Mouse (Mus musculus) heart, adult 11 months (tissue): Measurements from ENCODE around the gene Sgms1.

Experiments
- DNase-seq: peaks from one replicate; pipeline ENCODE4 v3.0.0; 2022

The Sgms1 gene

DNA sequence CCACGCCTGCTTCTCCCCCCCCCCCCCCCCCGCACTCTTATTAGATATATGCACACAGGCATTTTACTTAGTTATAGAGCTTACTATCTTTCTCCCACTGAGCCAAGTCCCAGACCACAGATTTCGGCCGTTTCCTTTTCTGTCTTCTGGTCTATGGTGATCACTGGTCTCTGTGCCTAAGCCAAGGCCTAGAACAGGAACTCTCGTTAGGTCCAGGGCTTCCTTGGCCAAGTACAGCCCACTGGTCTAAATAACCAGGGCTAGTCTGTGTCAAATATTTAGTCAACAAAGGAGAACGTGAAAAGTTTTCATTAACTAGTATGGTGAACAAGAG lies 150.1 kb downstream of the Sgms1 start:
- DNase-seq = no peak

DNA sequence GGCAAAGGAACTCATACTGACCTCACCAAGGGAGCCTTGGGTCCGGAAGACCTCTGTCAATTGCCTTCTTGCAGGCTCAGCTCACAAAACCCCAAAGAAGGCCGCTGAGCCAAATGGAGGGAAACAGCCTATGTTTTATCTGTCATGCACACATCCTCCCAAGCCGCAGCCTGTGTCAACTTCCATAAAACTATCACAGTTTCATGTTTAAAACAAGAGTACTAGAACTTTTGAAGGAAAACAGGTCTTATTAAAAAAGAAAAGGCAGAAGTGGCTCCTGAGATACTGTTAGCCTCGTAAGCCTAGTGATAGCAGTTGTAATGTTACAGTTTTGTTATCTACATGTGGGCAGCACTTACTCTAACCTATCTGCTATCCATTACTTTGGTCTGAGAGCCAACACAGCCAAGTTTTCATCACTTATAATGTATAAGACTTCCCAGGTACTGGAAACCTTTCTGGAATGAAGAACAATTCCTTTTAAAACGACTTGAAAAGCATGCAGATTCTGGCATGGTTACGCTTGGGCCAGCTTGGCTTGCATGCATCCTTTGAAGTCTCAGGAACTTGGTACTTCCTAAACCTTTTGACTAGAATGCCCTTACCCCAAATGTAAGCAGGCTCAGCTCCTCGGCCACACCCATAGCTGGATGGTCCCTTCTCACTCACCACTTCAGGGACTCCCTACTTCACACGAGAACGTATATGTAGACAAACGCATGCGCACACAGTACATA lies 150.6 kb downstream of the Sgms1 start:
- DNase-seq = peak; percentile 87

DNA sequence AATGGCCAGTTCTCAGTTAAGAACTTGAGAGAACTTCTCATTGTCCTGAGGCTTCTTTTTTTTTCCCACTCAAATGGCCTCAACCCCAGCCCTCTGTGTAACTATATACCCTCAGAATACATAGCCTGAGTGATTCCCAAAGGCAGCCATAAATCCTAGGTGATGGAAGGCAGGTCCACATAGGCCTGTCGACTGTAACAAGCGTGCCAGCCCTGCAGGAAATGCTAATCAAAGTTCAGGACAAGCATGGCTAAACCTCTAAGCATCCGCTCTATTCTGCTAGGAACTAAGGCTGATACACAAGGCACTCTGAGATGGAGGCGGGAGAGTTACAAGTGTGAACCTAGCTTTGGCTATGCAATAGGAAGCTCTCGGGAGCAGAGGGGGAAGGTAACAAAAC lies 151.8 kb downstream of the Sgms1 start:
- DNase-seq = peak; percentile 85

DNA sequence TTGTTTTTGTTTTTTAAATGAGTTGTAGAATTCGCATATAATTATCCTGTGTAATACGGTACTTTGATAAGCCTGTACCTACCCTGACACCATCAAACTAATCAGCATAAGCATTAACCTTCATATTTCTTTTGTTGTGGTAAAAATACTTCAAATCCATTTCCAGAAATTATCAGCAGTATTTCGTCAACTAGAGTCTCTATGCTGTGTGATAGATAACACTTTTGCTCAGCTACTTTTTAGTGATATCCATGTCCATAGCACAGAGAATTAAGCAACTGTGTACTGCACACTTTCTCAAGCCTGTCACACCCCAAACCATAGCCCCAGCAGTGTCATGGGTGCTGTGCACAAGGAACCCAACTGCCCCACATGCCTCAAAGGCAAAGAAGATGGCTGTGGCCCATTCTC lies 152.3 kb downstream of the Sgms1 start:
- DNase-seq = no peak

DNA sequence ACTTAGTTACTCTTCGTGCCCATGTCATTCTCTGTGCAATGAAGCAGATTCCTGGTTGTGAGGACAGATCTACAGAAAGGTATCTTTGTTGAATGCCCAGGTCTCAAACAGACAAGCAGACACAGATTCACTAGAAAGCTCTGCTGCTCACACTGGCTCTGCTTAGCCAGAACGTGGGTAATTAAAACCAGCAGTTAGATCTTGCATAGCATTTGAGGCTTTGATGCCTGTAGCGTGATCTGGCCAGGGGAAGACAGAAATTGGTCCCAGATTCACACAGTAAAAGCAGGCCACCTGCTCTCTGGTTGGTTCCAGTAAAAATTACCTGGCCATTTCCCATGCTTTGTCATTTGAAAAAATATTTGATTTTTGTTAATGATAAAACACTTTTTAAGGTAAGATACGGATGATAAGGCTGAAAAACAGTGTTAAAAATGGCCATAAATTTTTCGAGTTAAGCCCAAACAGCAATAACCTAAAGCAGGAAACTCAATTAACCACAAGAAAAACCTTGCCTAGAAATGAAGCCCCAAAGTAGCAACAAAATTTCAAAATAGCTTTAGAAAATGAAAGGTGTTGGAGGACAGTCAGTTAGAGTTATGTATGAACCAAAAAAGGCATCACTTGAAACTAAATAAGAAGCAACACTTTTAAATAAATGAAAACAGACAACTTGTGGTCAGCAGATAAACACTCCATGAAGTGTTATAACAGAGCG lies 154.6 kb downstream of the Sgms1 start:
- DNase-seq = no peak

DNA sequence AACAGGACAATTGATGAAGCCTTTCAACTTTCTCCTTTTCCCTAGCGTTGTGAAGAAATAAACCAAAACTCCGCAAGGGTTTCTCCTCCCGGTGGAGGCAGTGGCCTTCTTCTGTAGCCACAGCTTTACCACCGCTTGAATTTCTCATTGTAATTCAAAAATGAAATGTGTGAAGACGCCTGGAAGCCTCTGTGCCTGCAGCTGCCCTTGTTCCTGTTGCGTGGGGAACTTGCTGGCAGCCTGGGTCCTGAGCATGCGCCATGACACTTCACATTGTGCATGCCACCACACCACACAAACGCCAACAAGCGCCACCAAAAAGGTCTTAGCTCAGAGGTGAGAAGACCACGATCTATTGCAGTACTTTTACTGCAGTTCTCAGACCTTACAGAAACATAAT lies 158.2 kb downstream of the Sgms1 start:
- no peak for DNase-seq

DNA sequence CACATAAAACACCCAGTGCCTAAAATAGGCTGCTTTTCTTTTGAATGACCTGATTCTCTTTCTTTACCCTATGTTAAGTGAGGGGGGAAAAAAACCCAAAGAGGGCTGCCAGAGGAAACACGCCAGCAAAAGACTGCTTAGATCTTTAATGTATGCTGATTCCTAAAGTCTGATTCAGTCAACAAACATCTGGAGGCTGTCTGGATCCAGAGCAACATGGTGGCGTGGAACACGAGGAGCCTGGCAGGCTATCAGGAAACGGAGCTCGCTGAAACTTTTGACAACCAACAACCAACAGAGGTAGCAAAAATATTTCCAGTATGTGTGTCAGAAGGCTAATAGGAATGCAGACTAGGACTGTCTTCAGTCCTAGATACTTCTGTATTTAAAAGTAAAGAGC lies 158.7 kb downstream of the Sgms1 start:
- no peak for DNase-seq

DNA sequence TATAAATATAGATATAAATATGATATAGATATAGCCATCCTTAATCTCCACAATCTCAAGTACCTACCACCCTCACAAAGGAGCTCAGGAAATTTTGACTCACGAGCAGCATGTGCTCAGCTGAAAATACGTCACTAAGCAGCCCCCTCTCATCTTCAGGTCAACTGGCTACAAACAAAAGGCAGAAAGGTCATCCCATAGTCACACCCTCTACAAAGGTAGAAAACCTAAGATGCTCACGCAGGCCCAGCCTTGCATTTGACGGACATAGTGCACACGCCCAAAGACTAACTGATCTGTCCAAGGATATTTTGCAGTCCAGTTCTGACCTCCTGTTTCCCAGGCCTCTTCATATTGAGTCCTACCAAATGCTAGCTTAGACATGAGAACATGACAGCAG lies 159.2 kb downstream of the Sgms1 start:
- no peak for DNase-seq

DNA sequence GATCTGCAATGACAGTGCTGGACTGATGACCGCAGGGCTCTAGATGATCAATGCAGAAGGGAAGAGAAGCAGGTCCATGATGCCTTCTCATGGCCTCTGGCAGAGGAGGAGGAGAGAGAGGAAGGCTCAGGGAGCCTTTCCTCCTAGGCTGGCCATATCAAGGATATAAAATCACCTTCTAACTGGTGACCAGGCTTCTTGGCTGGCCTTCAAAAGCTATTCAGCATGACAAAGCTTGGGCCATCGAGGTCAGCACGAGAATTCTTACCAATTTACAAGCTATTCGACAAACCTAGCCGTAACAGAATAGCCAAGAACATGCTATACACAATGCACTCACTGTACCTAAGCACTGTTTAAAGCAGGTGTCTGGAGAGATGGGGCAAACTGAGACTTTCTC lies 159.7 kb downstream of the Sgms1 start:
- no peak for DNase-seq

DNA sequence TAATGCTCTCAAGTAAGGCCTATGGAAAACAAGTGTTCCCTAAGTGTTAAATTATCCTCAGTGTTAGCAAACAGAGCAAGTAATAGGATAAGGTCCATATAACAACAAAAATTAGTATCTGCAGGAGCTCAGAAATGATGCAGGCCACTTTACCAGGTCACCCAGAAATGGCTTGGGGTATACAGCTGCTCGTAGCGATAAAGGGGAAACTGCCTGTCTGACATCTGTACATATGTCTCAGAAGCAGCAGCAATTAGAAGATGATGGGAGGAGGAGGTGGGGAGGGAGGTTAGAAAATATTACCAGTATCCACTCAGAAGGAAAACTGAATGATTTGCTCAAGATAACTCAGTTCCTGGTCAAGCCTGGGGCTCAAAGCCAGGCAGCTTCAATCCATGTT lies 162.3 kb downstream of the Sgms1 start:
- DNase-seq = no peak

DNA sequence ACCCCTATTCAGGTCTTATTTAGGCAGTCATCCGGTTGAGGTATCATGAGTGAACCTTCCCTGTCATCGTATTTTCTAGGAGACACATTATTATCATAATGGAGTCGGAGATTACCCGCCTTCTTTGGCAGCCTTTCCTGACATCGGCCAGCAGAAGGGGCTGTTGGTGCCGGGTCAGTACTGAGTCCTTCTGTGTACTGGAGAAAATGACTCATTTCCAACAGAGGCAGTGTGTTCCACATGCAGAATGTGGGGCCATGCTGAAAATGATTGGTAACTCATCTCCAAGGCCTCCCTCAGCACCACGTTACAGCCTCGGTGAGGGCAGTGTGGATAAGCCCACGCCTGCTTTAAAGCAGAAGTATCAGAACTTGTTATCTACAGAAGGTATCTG lies 164.4 kb downstream of the Sgms1 start:
- DNase-seq = peak; percentile 93

DNA sequence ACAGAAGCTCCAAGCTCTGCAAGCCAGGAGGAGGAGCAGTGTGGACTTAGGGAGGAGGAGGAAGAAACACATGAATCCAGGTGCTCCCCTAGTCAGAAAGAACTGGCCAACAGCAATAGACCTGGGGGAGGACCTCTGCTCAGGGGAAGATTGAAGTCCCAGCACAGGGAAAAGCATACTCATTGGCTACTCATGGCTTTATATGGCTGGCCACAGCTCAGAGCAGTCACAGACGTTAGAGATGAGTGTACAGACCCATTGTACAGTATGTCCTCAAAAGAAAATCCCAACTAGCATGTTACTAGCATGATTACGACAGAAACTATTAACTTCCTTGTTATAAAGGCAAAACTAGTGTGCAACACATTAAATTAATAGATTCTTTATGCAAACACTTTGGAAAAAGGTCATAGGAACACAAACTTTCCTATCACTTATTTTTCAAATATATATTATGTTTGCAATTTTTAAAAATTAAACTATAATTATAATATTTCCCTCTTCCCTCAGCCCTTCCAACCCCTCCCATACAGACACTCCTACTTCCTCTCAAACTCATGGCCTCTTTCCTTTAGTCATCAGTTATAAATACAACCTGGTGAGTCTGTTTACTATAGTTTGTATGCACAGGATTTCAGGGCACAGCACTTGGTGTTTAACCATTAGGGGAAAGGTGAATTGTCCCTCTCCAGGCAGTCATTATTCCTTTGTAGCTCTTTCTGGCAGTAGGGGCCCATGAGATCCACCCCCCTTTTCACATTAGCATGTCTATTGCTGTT lies 165.0 kb downstream of the Sgms1 start:
- DNase-seq = peak; percentile 90

DNA sequence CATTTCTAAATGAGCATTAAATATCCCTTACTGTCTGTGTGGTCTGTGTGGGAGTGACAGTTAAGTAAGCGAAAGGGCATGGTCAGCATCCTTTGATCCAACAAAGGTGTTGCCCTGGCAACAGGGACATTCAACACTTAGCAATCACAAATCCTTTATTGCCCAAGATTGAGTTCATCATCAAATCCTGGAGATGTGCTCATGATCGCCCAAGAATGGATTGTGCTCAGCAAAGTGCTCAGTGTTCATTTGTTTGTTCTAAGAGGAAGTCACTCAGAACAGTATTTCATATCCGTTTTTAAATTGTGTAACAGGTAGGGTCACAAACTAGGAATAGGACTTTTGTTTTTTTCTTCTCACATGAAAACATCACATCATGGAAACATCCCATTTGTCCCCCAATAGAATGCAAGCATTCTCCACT lies 165.8 kb downstream of the Sgms1 start:
- peak; percentile 93 for DNase-seq

DNA sequence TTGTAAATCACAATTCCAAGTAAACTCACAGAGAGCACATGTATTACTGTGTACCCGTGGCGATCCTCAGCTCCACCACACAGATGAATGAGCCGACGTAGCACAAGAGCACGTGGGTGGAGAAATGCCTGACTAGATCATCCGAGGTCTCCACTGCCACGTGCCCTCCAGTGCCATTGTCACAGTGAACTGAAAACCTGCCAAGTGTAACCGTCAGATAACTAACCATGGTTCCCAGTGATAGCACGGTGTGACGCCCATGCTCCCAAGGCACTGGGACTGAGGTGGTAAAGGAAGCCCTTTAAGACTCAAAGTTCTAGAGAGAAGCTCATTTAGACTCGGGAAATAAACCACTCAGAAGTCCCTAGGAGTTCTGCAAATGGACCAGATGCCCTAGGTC lies 167.4 kb downstream of the Sgms1 start:
- DNase-seq = peak; percentile 92

DNA sequence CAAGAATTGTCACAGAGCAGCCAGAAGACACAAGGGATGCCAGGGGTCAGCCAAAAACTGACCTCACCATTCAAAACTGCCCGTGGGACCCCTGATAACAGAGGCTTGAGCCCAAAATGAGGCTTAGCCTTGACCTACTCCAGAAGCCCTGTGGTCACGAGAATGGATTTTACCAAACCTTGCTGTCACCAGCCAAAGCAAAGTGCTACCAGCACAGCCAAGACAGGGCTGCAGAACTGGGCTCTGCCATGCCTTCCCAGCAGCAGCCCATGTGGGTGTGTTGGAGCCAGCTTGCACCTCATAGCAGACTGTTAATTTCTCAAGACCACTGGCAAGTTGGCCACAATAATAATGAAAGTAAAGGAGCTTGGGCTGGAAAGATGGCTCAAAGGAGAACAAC lies 168.5 kb downstream of the Sgms1 start:
- peak; percentile 91 for DNase-seq

DNA sequence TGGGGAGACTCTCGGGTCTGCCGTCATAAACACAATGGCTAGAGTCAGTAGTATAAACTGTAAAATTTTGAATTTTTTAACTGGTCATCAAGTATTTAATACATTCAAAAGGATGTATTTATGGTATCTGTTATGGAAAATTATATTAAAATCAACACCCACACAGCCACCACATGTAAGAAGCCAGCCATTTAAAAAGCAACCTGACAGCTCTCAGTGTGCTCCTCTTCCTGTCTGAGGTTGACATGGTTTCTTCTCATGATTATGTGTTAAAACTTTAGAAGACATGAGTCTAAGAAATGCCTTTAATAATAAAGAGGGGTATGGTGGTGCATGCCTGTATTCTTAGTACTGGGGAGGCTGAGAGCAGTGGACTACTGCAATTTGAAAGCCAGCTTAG lies 172.8 kb downstream of the Sgms1 start:
- DNase-seq = no peak

DNA sequence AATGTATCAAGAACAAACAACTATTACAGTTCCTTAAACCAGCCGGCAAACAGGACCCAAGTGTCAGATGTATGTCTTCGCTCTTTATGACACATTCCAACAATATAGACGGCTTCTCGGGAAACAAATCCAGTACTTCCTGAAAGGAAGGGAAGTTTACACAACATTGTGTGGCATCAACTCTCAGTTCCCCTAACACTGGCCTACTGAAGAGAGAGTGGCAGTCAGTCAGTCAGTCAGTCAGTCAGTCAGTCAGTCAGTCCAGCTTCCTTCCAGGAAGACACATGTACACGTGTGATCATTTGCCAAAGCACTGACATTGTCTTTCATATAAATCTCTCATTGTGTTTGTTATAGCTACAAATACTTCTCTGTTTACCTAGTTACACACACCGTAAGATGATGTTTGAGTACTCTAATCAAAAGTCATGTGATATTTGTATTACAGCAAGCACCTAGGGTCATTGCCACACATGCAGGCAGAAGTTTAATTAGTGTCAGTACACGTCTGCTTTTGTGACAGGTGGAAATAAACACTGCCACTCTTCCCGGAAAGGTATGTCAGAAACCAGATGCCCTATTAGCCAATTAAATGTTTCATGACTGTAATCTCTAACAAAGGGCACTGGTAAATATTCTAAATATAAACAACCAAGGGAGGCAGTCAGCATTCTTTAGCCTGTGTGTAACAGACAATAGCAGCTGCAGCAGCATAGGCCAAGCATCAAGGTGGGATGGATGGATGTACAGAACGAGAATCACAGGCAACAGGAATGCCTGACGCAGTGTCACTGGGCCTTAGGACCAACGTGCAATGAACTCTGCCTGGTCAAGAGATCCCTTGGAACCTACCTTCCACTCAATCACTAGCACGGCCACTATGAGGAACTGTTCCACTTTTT lies 174.4 kb downstream of the Sgms1 start:
- no peak for DNase-seq

DNA sequence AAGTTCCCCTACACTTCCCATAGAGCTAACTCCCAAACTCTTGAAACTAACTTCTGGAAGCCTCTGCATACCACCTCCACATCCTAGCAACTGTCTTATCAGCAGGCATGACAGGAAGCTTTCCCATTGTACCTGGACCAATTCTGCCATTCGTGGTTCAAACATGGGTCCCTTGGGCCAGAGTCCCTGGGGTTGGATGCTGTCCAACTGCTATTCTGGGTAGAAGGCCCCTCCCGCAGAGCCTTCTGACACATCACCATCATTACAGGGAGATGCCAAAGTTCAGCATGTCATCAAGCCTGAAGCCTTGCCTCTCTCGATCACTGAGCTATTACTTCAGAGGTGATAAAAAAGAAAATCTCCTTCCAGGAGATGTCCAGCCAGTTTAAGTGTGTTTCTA lies 175.9 kb downstream of the Sgms1 start:
- peak; percentile 95 for DNase-seq

DNA sequence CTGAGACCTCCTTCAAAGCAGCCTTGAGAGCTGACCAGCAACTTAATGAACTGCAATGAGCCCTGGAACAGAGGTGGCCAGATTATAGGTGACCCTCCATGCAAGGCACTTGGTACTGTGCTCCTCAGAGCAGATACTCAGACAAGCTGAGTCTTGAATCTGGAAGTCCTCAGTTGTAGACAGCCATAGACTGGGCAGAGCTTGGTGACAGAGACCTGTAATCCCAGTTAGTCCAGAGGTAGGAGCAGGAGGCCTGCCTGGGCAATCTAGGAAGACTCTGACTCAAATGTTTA lies 178.3 kb downstream of the Sgms1 start:
- no peak for DNase-seq

DNA sequence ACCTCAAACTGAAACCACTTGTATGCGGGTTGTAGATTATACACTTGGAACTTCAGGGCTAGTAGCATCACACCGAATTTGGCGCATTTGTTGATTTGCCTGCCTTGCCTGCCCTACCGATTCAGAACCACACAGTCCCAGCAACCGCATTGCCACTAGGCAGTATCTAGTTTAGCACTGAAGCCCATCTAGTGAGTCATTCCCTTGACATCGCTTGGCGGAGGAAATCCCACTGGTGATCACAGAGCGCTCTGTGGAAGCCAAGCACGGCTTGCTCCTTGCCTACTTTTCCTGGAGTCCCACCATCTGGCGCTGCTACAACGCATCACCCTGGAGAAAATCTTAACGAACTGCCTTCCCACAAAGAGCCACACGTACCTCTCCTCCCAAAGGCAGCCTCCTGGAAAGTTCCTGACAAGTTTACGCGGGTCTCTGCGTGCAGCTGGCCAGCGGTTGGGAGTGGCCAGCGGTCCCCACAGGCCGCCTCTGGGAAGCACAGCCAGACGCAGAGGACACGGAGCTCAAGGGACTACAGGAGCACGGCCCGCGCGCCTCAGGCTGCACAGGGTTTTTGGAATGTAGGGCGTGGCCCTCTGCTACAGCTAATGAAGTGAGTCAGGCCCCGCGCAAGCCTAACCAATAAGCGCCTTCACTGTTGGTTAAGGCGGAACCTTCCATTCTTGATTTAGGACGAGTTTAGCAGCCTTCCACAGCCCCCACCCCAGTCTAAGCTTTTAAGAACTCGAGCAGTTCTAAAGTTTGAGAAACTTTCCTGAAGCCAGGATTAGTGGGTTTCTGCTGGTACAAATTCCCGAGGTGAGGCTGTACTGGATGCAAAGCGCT lies 178.8 kb downstream of the Sgms1 start:
- DNase-seq = peak; percentile 100

DNA sequence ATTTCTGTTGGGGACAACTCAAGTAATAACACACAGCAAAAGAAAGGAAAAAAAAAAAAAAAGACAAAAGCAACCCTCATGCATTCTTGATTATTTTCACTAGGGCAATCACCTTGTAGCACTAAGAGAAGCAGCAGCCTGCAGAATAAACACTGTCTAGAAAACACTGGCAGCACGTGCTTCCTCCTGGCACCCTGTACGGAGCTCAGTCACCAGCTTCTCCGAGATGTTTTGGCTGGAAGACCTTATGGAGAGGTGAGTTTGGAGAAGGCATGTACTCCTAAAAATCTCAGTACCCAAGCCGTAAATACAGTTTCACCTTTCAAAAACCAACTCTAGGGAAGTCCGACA lies 179.4 kb downstream of the Sgms1 start:
- no peak for DNase-seq
